Mouse (Mus musculus) forebrain, embryonic 12.5 days (tissue): ENCODE measurements at regions not wholly inside any gene's neighbourhood (a gene's known extent, or its start where the extent isn't known, plus 50 kb on each side); places are given as distances from the start of the nearest gene placed in this dataset.

Source experiments
- ATAC-seq: fragments of 200-750 bp; cut with Nextera tagmentation; 2 replicates; pipeline ENCODE4 v1.8.0; 2017; ENCODE audit warnings: moderate TSS enrichment; ENCODE audit not compliant: low FRiP score
- H3K27ac ChIP-seq: fragments of 300-500 bp; sonication (generic); 2 replicates; pipeline ENCODE4 v1.5.1; 2016; ENCODE audit warnings: mild to moderate bottlenecking
- H3K27me3 ChIP-seq: fragments of 300-500 bp; sonication (generic); 2 replicates; pipeline ENCODE4 v1.6.1; 2016; ENCODE audit warnings: mild to moderate bottlenecking
- H3K36me3 ChIP-seq: fragments of 300-500 bp; sonication (generic); replicated peaks from 2 replicates; pipeline ENCODE4 v1.6.1; 2016; ENCODE audit warnings: mild to moderate bottlenecking
- H3K4me1 ChIP-seq: fragments of 300-500 bp; sonication (generic); 2 replicates; pipeline ENCODE4 v1.6.1; 2016
- H3K4me2 ChIP-seq: fragments of 300-500 bp; sonication (generic); 2 replicates; pipeline ENCODE4 v1.6.1; 2016; ENCODE audit warnings: mild to moderate bottlenecking, moderate library complexity
- H3K4me3 ChIP-seq: fragments of 300-500 bp; sonication (generic); replicated peaks from 2 replicates; pipeline ENCODE4 v1.5.1; 2016; ENCODE audit warnings: mild to moderate bottlenecking
- H3K9ac ChIP-seq: fragments of 300-500 bp; sonication (generic); 2 replicates; pipeline ENCODE4 v1.6.1; 2016; ENCODE audit warnings: mild to moderate bottlenecking
- H3K9me3 ChIP-seq: fragments of 300-500 bp; sonication (generic); 2 replicates; pipeline ENCODE4 v1.6.1; 2016
- WGBS: fragments of 180-500 bp; shearing (Covaris S2); methylation state at CpG from one replicate; pipeline ENCODE4 v1.1.7; 2016; 5-methylcytosine and 5-hydroxymethylcytosine counted together

DNA sequence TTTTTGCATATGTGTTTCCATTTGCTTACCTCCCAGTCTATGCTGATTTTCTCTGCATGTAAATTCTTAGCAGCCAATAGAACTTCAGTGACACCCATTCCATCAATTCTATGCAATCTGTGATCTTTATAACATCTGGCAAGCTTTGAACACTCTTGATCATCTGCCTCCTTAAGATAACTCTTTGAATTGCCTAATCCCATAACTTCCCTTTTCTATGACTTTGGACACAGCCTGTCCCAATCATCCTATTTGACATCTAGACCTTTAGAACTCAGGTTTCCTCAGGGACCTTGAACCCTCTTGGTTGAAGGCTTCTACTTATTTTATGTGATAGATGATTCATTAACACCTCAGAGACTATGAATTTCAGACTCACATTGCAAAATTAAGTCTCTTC, 1022.7 kb downstream of the Gsdmc2 start:
- no peaks in the 10 kb centered on the region for H3K27me3 ChIP-seq
- no peak for ATAC-seq
- H3K27ac ChIP-seq = no peak overlapping the region
- H3K9me3 ChIP-seq = no peaks in the 10 kb centered on the region
- no peaks in the 10 kb centered on the region for H3K36me3 ChIP-seq
- H3K4me3 ChIP-seq = no peak overlapping the region
- H3K4me2 ChIP-seq = no peak overlapping the region
- no peaks in the 10 kb centered on the region for H3K4me1 ChIP-seq
- no peak overlapping the region for H3K9ac ChIP-seq

DNA sequence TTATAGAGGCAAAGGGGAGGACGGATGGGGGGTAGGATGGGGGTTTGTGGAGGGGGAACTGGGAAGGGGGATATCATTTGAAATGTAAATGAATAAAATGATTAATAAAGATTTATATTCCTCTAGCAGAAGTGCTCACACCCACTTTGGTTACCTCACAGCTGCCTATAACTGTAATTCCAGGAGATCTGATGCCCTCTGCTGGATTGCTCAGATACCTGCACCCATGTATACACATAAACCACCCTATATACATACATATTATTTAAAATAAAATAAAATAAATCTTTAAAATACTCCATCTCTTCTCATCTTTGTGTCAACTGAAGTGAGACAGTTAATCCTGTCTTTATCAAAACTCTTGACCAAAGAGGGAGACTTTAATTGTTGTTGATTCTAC, 1031.9 kb downstream of the Gsdmc2 start:
- no peak overlapping the region for H3K9ac ChIP-seq
- no peaks in the 10 kb centered on the region for H3K9me3 ChIP-seq
- H3K4me2 ChIP-seq = no peak overlapping the region
- H3K4me3 ChIP-seq = no peak overlapping the region
- no peak overlapping the region for H3K27ac ChIP-seq
- no peaks in the 10 kb centered on the region for H3K27me3 ChIP-seq
- no peaks in the 10 kb centered on the region for H3K36me3 ChIP-seq
- 78% methylated on average over 1 of the region's 1 CpGs for WGBS
- no peak for ATAC-seq
- no peaks in the 10 kb centered on the region for H3K4me1 ChIP-seq

DNA sequence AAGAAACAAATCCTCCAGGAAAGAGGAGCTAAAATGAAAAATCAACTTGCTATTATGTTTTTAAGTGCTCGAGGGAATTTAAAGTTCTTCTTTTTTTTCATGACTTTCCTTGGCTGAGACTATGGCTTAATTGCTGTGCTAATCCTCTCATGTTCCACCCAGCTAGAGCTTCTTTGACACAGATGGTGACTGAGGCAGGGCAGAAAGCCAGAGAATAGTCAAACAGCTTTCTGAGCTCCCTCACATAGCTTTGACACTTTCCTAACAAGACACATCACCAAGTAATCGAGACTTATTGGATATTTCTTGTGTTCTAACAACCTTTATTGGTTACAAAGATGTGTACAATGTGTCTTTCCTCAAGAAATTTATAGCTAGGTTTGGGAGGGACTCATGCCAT, 1033.0 kb downstream of the Gsdmc2 start:
- Histone ChIP-seq H3K9ac (no peak overlapping the region), H3K27ac (no peak overlapping the region), H3K9me3 (no peaks in the 10 kb centered on the region), H3K36me3 (no peaks in the 10 kb centered on the region), H3K4me2 (no peak overlapping the region), H3K4me1 (no peaks in the 10 kb centered on the region), H3K27me3 (no peaks in the 10 kb centered on the region), H3K4me3 (no peak overlapping the region)
- 47% methylated on average over 2 of the region's 2 CpGs for WGBS
- no peak for ATAC-seq

DNA sequence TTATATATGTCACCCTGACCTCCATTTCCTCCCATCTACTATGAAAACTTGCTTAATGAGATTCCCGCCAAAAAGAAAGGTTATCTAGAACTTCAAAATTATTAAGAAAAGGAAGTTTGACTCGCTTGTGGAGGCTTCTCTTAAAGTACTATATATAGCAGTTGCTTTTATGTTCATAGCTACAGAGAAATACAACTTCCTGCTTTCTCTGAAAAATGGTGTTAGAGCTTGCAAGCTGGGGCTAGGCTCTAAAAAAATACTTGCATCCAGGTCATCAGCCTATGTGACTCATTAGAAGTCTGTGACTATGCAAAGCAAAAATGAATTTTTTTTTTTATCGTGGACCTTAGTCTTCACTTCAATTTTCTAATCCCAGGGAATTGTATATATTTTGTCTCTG, 1035.7 kb downstream of the Gsdmc2 start:
- Histone ChIP-seq H3K27me3 (no peaks in the 10 kb centered on the region), H3K27ac (no peak overlapping the region), H3K9ac (no peak overlapping the region), H3K36me3 (no peaks in the 10 kb centered on the region), H3K9me3 (no peaks in the 10 kb centered on the region), H3K4me3 (no peak overlapping the region), H3K4me1 (no peaks in the 10 kb centered on the region), H3K4me2 (no peak overlapping the region)
- 89% methylated on average over 3 of the region's 3 CpGs for WGBS
- ATAC-seq = no peak

DNA sequence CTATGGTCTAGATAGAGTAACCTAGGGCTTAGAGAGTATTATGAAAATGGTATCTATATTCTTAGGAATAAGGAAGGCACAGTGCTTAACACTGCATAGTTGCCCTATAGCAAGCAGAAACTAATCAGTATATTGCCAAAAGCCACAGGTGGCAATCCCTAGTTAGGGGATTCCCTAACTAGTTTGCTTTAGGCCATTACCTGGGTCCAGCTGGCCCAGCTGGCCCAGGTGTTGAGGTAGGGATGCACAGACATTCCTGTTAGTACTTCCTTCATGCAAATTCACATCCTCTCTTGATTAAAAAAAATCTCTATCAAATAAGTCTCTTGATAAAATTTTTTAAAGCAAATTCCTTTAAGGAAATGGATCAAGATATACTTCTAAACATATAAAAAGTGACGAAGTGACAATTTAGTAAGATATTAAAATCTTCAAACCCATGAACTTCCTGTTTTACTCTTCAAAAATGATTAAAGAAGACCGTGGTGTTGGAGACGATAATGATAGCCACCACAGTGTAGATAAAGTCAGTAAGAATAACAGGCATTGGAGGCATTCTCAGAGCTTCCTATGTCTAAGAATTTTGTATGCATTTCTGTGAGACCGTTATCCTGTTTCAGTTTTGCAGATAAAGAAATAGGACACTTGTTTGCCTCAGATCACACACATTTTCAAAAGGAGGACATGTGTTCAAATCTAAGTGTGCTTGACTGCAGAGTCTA, 1036.7 kb downstream of the Gsdmc2 start:
- Histone ChIP-seq H3K27ac (no peak overlapping the region), H3K4me3 (no peak overlapping the region), H3K27me3 (no peaks in the 10 kb centered on the region), H3K9me3 (no peaks in the 10 kb centered on the region), H3K9ac (no peak overlapping the region), H3K4me2 (no peak overlapping the region), H3K4me1 (no peaks in the 10 kb centered on the region), H3K36me3 (no peaks in the 10 kb centered on the region)
- WGBS = 93% methylated on average over 4 of the region's 4 CpGs
- ATAC-seq = no peak

DNA sequence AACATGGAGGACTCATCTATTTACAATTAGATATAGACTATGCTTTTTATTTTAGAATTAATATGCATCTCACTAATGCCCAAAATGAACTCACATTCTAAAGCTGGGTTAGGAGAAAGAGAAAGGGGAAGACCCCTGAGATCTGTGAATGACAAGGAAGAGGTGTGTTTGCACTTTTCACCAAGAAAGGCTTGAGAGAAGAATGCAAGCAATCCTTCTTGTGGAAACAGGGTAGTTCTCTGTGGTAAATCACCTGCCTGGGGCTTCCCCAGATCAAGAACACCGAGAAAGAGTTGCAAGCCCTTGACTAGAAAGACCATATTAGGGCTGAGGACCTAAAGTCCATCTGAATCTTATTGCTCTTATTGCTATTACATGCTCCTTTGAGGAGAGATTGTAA, 1037.6 kb downstream of the Gsdmc2 start:
- 81% methylated on average over 1 of the region's 1 CpGs for WGBS
- Histone ChIP-seq H3K9ac (no peak overlapping the region), H3K4me1 (no peaks in the 10 kb centered on the region), H3K9me3 (no peaks in the 10 kb centered on the region), H3K27me3 (no peaks in the 10 kb centered on the region), H3K27ac (no peak overlapping the region), H3K4me3 (no peak overlapping the region), H3K4me2 (no peak overlapping the region), H3K36me3 (no peaks in the 10 kb centered on the region)
- ATAC-seq = no peak

DNA sequence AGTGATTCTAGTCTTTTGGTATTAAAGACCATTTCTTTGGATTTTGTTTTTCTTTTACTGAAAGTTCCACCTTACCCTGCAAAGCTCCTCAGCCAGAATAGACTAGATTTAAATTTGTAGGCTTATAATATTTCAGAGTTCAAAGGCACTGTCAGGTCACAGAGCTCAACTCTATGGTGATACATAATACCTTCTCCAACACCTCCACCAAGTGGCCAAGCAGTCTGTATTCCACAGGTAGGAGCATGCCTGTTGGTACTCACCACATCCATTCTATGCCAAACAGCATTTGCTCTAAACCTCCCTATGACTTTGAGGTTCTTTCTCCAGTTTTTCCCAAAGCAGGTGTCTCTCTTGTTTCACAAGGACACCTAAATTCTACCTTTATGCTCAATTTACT, 1042.2 kb downstream of the Gsdmc2 start:
- Histone ChIP-seq H3K36me3 (no peaks in the 10 kb centered on the region), H3K27me3 (no peaks in the 10 kb centered on the region), H3K4me3 (no peak overlapping the region), H3K27ac (no peak overlapping the region), H3K9me3 (no peaks in the 10 kb centered on the region), H3K9ac (no peak overlapping the region), H3K4me1 (no peaks in the 10 kb centered on the region), H3K4me2 (no peak overlapping the region)
- ATAC-seq = no peak

DNA sequence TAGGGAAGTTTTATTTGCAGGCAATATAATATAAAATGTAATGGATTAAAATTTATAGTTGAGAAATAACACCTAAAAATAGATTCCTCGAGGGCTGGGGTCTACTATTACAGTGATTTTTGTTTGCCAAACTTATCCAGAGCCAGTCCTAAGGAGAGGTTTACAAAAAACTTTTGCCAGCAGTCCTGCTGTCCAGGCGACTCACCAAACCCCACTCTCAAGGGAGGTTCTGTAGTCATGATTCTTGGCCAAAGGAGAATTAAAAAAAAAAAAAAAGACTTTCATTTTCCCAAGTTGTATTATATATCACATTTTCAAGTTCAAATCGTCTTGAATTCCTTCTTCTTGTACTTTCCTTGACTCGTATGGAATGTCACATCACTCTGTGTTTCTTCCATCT, 1046.2 kb downstream of the Gsdmc2 start:
- H3K27me3 ChIP-seq = no peaks in the 10 kb centered on the region

DNA sequence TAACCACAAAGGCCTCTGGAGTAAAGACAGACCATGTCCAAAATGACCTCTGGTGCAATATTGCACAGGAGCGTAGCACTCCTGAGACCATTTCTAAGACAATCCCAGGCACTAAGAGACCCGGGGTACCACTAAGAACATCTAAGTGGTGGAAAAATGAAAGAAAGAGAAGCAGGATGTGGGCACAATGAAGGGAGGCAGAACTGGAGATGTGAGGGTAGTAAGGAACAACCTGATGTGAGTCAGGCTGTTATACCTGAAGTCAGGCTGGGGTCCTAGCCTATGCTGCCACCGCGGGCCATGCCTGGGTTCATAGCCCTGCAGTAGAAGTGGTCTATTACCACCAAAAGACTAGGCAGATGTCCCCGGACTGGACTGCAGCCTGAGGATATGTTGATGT, 1051.4 kb downstream of the Gsdmc2 start:
- WGBS = 95% methylated on average over 5 of the region's 5 CpGs
- H3K4me3 ChIP-seq = no peak overlapping the region
- H3K36me3 ChIP-seq = no peaks in the 10 kb centered on the region
- no peak overlapping the region for H3K4me2 ChIP-seq
- no peak overlapping the region for H3K27ac ChIP-seq
- H3K9me3 ChIP-seq = no peaks in the 10 kb centered on the region
- H3K27me3 ChIP-seq = no peaks in the 10 kb centered on the region
- H3K9ac ChIP-seq = no peak overlapping the region
- no peaks in the 10 kb centered on the region for H3K4me1 ChIP-seq
- no peak for ATAC-seq

More for the DNA sequence above, 1046.2 kb downstream of the Gsdmc2 start:
- Histone ChIP-seq H3K9ac (no peak overlapping the region), H3K27ac (no peak overlapping the region), H3K9me3 (no peaks in the 10 kb centered on the region), H3K4me3 (no peak overlapping the region), H3K4me2 (no peak overlapping the region), H3K4me1 (no peaks in the 10 kb centered on the region), H3K36me3 (no peaks in the 10 kb centered on the region)
- ATAC-seq = no peak
- 84% methylated on average over 4 of the region's 4 CpGs for WGBS

DNA sequence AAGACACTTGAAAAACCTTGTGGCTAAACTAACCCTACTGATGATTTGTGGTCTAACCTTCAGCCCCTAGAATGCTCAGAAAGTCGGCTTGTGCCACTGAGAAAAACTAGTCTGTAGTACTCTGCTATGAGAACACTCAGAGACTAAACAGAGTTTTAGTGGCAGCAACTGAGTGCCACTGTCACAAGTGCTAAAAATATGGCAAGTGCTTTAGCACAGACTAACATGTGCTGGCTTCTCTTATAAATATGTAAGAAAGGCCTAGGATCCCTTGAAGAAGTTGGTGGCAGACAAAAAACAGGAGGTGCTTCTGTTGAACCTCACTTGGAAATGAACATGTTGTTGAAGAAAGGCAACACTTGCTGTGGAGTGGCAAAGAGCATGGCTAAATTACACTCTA, 1052.9 kb downstream of the Gsdmc2 start:
- Histone ChIP-seq H3K9ac (no peak overlapping the region), H3K27ac (no peak overlapping the region), H3K27me3 (no peaks in the 10 kb centered on the region), H3K9me3 (no peaks in the 10 kb centered on the region), H3K36me3 (no peaks in the 10 kb centered on the region), H3K4me2 (no peak overlapping the region), H3K4me3 (no peak overlapping the region), H3K4me1 (no peaks in the 10 kb centered on the region)
- no peak for ATAC-seq
- WGBS = 88% methylated on average over 1 of the region's 1 CpGs

DNA sequence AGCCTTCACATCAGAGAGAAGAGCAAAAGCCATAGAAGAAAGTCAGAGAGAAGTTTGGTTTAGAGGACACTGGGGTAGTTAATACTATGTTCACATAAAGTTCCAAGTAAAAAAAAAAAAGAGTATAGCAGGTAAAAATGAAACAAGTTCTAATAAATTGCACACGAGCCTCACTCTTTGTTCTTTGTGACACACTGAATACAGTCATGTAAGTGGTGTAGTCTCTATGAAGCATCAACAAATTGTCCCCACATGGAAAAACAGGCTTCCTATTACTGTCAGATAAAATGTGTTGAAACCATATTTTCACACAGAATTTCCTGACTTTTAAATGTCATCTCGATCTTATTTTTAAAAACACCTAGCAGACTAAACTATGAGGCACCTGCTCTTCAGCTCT, 1057.2 kb downstream of the Gsdmc2 start:
- no peaks in the 10 kb centered on the region for H3K9me3 ChIP-seq
- 84% methylated on average over 2 of the region's 2 CpGs for WGBS

DNA sequence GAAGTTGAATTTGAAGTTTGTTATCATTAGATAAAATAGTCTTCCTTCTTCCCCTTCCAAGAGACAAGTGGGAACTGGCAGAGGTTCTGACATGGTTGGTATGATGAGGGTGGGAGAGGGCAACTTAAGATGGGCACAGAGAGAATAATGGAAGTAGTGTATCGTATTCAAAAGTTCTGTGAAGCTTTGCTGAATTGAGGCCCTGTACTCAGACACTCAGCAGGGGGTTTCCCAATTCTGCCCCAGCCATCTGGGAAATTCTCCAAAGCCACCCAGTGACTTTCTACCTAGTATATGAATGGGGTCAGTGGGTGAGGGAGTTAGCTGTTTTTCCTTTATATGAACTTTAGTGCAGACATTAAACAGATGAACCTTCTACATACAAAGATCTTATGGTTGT, 1058.7 kb downstream of the Gsdmc2 start:
- Histone ChIP-seq H3K9me3 (no peaks in the 10 kb centered on the region), H3K27me3 (no peaks in the 10 kb centered on the region), H3K4me1 (no peaks in the 10 kb centered on the region), H3K4me3 (no peak overlapping the region), H3K9ac (no peak overlapping the region), H3K4me2 (no peak overlapping the region), H3K27ac (no peak overlapping the region), H3K36me3 (no peaks in the 10 kb centered on the region)
- 77% methylated on average over 1 of the region's 1 CpGs for WGBS
- ATAC-seq = no peak

More for the DNA sequence above, 1057.2 kb downstream of the Gsdmc2 start:
- Histone ChIP-seq H3K4me3 (no peak overlapping the region), H3K4me2 (no peak overlapping the region), H3K27me3 (no peaks in the 10 kb centered on the region), H3K36me3 (no peaks in the 10 kb centered on the region), H3K4me1 (no peaks in the 10 kb centered on the region), H3K27ac (no peak overlapping the region), H3K9ac (no peak overlapping the region)
- ATAC-seq = no peak

DNA sequence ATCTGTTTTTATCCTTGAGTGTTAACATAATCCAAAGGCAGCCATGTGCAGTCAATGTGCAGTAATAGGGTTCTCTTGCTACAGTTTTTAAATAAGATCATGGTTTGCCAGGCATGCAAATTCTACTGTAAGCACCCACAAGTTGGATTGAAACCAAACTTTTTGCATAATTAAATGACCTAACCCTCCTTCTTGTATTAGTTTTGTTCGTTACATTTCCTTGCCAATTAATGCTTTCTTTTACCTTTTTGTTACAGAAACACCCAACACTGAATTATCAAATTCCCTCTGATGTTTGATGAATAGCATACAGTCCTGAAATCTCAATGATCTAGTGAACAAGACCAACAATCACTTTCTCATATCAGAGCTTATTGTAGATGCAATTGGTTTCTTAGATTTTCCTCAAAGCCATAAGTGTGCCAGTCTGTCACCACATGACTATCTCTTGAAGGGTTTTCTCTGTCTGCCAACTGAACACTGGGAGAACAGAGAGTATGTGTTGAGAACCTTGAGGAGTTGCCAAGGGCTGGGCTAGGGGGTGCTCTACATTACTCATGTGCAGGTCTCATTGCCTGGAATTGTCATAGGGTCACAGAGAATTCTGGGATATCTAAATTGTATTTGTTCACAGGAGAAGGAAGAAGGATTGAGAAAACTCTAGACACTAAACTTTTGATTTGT, 1060.4 kb downstream of the Gsdmc2 start:
- no peaks in the 10 kb centered on the region for H3K9me3 ChIP-seq
- H3K27ac ChIP-seq = no peak overlapping the region
- no peak overlapping the region for H3K4me2 ChIP-seq
- H3K27me3 ChIP-seq = no peaks in the 10 kb centered on the region
- H3K4me3 ChIP-seq = no peak overlapping the region
- no peaks in the 10 kb centered on the region for H3K36me3 ChIP-seq
- H3K9ac ChIP-seq = no peak overlapping the region
- H3K4me1 ChIP-seq = no peaks in the 10 kb centered on the region
- WGBS = 79% methylated on average over 1 of the region's 1 CpGs
- no peak for ATAC-seq
